Mouse (Mus musculus): ENCODE measurements around the gene Iqgap3.

Gene Iqgap3

DNA sequence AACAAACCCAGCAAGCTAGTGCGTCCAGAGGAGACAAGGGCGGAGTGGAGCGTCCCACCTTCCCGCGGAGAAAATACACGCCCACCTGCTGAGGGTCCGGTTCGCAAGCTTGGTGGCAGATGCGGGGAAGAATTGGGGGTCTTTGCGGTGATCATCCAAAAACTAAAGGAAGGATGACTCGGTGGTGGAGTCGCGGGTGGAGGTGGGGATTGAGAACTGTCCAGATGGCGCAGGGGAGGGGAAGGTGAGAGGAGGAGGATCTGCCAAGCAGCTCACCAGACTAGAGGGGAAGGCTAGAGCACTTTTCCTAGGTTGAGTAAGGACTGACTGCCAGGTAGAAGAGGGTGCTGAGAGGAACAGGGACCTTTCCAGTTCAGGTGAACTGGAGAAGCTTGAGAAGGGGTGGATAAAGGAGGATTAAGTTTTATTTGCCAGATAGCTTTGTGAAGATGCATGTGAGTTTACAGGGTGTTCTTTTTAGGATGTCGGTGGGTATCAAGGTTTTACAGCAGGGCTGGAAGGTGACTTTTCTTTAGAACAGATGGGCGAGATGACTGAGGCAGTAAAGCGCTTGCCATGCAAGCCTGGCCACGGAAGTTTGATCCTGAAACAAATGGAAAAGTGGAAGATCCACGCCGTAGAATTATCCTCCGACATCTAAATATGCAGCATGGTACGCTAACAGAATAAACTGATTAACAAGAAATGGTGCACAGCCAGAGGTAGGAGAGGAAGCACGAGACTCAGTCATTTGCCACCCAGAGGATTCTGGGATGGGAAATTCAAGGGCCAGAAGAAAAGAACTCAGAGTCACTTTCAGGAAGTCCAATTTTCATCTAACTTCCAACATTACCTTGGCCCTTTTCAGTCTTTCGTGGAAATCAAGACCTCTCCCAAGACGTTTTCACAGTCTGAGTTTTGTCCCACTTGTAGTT, 57.7 kb downstream of the Iqgap3 start:
- no peak for DNase-seq

GRCm38 (mm10) chr3:88140178-88140902, 58.6 kb downstream of the Iqgap3 start:
- DNase-seq, result no peak

DNA sequence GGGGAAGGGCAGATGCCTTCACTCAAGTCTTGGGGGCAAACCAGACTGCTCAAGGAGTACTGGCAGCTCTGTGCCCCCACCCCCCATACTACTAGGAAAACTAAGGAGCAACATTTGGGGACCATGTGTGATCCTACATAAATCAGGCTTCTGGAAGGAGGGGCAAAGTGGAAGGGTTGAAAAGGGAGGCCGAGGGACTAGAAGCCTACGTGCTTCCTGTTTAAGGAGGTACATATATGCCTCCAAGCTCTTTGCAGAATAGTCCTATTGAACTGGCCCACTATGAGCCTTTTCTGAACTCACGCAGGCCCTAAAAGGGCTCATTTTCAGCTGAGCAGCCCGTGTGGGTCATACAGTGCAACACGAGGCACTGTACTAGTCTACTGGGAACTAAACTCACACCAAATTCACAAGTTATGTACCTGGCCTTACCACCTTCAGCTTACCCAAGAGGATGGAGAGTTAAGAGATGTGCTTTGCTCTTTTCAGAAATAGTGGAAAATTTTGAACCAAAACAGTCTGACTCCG, 59.2 kb downstream of the Iqgap3 start:
- no peak for DNase-seq

DNA sequence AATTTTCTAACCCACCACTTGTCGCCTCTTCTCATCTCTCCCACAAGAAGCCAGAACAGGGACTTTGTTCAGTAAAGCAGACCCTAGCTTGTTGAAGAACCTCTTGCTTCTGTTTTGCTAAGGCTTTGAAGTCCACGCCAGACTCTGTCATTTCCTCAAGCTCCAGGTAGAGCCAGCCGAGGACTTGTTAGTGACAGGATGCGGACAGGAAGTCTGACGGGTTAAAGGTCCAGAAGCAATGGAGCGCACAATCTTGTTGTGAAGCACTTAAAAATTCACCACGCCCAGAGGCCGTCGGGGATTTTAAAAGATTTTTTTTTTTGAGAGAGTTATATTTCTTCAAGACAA, 59.6 kb downstream of the Iqgap3 start:
- DNase-seq, result no peak

DNA sequence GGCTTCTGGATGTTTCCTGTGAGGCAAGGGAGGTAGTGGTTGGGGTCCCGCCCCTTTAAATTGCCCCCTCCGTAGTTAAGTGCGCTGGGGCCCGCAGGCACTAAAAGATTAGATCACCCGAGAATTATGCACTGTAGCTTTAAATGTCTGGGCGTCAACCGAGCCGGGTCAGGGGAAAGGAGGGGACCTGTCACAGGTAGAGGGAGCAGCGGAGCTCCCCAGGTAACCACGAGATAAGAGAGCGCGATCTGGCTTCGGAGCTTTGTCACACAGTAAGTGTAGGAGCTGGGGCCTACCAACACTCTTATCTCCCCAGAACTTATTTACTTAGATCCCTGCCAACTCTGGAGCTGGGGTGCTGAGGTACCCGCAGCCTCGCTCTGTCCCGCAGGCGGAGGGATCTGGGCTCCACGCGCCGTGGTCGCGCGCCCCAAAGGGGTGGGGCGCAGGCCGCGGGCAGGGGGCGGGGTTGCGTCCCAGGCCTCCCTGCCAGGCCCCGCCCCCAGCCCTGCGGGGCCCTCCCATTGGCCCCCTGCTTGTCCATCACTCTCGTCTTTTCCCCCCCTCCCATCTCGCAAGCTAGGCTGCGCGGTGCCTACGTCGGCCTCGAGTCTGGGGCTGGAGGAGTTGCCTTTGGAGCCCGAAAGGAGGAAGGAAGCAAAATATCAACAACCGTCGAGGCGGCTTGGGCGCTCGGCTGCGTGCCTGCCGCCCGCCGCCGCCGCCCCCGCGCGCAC, 60.2 kb downstream of the Iqgap3 start, which contains the start of gene Mef2d:
TSS of gene Mef2d (plus strand) at position 586 of the 737 bp plus-strand sequence.
- peak; percentile 97 for DNase-seq

- DNase-seq, result no peak
Observed at GRCm38 (mm10) chr3:88142546-88142915, 60.8 kb downstream of the Iqgap3 start.

DNA sequence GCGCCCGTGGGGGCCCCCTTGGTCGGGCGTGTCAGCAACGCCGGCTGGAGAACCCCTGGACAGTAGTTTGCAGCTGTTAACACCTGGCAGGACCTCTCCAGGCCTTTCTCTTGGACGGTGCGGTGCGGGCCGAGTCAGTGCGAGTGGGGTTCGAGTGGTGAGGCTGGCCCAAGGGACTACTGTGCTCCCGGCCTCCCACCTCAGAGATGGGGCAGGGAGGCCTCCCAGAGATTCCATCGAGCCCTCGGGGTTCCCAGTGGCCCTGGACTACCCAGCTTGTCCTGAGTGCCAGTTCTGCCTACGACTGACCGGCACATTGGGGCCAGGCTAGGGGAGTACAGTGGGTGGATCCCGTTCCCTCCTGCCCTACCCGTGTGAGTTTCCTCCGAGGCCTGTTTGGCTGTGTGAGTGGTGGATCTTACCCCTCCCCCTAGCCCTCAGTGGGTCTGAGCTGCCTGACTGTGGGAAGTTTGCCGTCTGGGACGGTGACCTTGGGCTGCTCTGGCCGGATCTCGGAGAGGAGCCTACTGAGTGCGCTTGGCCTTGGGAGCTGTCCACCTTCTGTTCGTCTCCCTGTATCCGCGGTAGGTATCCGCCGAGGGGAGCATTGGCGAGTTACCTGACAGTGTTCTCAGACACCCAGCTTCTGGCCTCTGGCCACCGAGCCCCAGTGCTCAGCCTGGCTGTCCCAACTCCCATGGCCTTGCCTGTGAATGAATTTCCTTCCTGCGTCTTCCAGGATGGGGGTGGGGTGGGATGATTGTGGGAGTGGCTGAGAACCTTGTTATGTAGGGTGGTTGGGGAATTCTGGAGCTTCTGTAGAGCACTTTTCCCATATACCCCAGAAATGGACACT, 61.4 kb downstream of the Iqgap3 start:
- peak; percentile 72 for DNase-seq

DNA sequence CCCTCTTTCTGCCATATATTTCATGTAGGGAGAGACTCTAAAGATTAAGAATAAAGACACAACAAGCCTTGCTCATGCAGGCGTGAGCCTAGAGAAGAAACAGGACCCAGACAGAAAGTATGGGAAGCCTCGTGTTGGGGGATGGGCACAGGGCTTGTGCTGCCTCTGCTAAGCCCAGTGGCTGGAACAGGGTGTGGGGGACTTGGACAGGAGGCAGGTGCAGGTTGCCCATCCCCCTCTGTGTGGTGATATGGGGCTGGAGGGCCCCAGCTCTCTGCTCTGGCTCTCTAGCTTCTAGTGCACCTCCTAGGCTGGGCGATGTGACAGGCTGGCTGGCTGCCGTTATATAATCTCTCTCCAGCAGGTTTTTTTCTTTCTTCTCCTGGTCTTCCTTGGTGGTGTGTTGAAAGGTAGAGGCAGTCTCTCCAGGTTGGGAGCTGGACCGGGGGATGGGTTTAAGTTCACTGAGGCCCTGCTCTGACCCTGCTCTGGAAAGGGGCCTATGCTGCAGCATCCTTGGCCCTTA, 62.3 kb downstream of the Iqgap3 start:
- DNase-seq, result no peak

GRCm38 (mm10) chr3:88144648-88145410, 63.1 kb downstream of the Iqgap3 start:
- DNase-seq, result no peak

DNA sequence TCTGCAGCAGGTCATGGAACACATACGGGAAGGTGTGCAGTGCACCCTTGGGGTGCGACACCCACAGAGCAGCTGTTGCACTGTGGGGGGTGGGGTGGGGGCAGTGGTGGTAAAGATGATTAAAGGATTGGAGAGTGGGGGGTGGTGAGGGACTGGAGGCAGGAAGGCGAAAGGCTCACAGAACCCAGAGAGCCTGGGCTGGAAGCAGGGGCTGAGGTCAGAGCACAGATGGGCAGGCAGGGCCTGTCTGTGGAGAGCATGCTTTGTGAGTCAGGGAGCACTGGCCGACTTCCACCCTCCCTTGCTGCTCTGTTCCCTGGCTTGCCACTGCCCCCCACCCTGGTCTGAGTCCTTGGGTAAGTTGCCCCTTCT, 63.6 kb downstream of the Iqgap3 start:
- no peak for DNase-seq

- DNase-seq, result no peak
Observed at GRCm38 (mm10) chr3:88145952-88146351, 64.2 kb downstream of the Iqgap3 start.

- no peak for DNase-seq
Observed at GRCm38 (mm10) chr3:88146376-88147112, 64.8 kb downstream of the Iqgap3 start.

GRCm38 (mm10) chr3:88147444-88147843, 65.7 kb downstream of the Iqgap3 start:
- DNase-seq, result no peak

DNA sequence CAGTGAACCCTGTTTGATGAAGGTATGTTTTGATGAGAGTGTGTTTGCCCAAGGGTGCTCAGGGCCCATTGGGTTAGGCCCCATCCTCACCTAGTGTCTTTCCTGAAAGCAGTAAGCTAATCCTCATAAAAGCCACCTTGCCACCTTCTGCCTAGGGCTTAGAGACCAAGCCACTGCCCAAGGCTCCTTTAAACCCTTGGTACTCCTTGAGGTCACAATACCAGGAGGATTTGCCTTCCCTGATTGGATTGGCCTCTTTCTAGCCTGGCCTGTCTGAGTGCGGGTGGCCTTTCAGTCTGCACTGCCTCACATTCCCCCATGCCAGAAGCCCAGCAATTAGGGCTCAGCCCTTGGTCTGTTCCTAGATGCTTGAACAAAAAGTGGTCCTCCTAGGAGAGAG, 66.1 kb downstream of the Iqgap3 start:
- DNase-seq, result no peak

DNA sequence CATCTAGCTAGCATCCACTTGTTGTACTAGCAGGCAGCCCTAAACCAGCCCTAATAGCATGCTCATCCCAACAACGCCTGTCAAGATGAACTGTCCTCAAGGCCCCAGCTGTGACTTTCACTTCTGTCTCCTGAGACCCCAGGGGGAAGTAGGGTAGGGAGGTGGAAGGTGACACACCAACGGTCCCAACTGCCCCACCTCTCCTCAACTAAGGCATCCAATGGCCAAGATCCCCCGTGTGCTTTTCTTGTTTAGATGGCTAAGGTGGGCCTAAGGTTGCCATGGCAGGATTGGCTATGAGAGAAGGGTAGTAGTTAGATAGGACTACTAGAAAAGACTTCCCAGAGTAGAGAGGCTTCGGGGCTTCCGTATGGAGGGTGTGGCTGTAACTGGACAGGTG, 66.6 kb downstream of the Iqgap3 start:
- no peak for DNase-seq

- no peak for DNase-seq
Observed at GRCm38 (mm10) chr3:88148776-88149509, 67.2 kb downstream of the Iqgap3 start.

GRCm38 (mm10) chr3:88149510-88149974, 67.8 kb downstream of the Iqgap3 start:
- no peak for DNase-seq

DNA sequence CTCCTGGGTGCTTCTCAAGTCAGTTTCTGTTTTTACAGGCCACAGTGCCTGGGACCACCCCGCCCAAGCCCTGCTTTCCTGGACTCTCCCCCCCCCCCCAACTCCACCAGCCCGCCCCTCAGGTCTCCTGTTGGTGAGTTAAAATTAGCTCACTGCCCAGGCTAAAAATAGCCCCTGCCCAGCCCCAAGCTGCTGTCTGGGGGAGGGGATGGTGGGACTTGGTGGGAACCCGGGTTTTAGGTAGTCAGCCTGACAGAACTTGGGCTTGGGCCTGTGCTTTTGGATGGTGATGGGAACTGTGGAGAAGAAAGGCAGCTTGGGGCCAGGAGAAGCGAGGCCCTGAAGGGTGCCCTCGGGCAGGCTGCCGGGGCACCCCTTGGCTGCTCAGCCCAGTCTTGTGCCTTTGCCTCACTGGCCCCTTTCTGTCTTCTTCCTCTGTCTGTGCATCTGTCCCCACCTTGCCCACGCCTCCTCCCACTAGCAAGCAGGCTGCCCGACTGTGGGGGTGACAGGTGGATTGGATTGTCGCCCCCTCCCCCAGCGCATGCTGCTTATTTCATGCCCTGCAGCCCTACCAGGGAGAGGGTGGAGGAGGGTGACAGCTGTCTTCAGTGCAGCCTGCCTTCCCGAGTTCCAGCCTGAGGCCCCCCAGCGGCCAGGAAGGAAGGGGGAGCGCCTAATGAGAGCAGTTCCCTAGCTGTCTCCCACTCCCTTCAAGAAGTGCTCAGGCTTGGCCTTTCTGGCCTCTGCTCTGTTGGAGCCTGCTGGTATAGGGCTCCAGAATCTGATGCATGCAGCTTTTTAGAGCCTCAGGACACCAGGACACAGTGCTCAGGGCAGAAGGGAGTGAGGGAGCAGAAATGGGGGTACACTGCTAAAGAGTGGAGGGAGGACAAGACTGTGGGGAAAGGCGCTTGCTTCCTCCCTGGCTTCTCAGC, 68.6 kb downstream of the Iqgap3 start:
- DNase-seq, result peak; percentile 88

Measured in layer of hippocampus, adult 9-11 months (tissue).